Mouse (Mus musculus) hindlimb bud, embryonic 11.5 days (tissue): ENCODE measurements at regions not wholly inside any gene's neighbourhood (a gene's known extent, or its start where the extent isn't known, plus 50 kb on each side); places are given as distances from the start of the nearest gene placed in this dataset.
"Not testable (repeated sequence)": the region's sequence is repeated elsewhere in the genome, so short reads cannot be mapped to it uniquely, and the experiment has no call there.

Experiments used
- DNase-seq: peaks from one replicate; pipeline ENCODE4 v3.0.0-alpha.2; 2012; ENCODE audit warnings: low read depth, low spot score; ENCODE audit errors: extremely low spot score

- DNase-seq = no peak
Measured at GRCm38 (mm10) chr11:48657851-48658250, 142.3 kb upstream of the Rack1 start.

- no peak for DNase-seq
Measured at GRCm38 (mm10) chr11:48661641-48662040, 138.5 kb upstream of the Rack1 start.

- no peak for DNase-seq
Measured at GRCm38 (mm10) chr11:48684781-48685314, 115.3 kb upstream of the Rack1 start.

GRCm38 (mm10) chr11:48690070-48690469 is 110.1 kb upstream of the Rack1 start:
- no peak for DNase-seq

- DNase-seq = peak; percentile 53
Measured at GRCm38 (mm10) chr11:48696352-48696751, 103.8 kb upstream of the Rack1 start.

GRCm38 (mm10) chr11:48697191-48697590 is 102.9 kb upstream of the Rack1 start:
- no peak for DNase-seq

- no peak for DNase-seq
Measured at GRCm38 (mm10) chr11:48707192-48707591, 92.9 kb upstream of the Rack1 start.

- DNase-seq = no peak
Measured at GRCm38 (mm10) chr11:48710972-48711371, 89.2 kb upstream of the Rack1 start.

- no peak for DNase-seq
Measured at GRCm38 (mm10) chr11:48724068-48724467, 76.1 kb upstream of the Rack1 start.

GRCm38 (mm10) chr11:48730826-48731225 is 69.3 kb upstream of the Rack1 start:
- DNase-seq = not testable (repeated sequence)

- no peak for DNase-seq
Measured at GRCm38 (mm10) chr11:48746503-48746902, 53.6 kb upstream of the Rack1 start.

GRCm38 (mm10) chr11:48748066-48748465 is 52.1 kb upstream of the Rack1 start:
- DNase-seq = no peak
